Mouse (Mus musculus): Measurements from ENCODE around the gene Tax1bp1.

- TF ChIP-seq EP300 (optimal IDR thresholded peaks at IDR 0.05) (no peak), CTCF (IDR thresholded peaks at IDR 0.05; ENCODE audit: low read depth) (no peak)
These were observed 966 bp upstream of the Tax1bp1 start for GRCm38 (mm10) chr6:52712563-52712962.

Data from stomach, postnatal 0 days (tissue).